Mouse (Mus musculus) heart, embryonic 12.5 days (tissue): ENCODE results near the gene A2m. TPM values are rescaled to one million over a fixed set of nuclear protein-coding genes. Genes with fewer than 3 reads are reported as not detected.

Source experiments
- ATAC-seq: fragments of 200-750 bp; cut with Nextera tagmentation; 2 replicates; pipeline ENCODE4 v1.8.0; 2017; ENCODE audit warnings: moderate TSS enrichment, moderate library complexity; ENCODE audit not compliant: insufficient number of reproducible peaks, low FRiP score
- H3K27ac ChIP-seq: fragments of 300-500 bp; sonication (generic); 2 replicates; pipeline ENCODE4 v1.5.1; 2016; ENCODE audit warnings: mild to moderate bottlenecking, moderate library complexity; ENCODE audit not compliant: poor library complexity, severe bottlenecking
- H3K27me3 ChIP-seq: fragments of 300-500 bp; sonication (generic); replicated peaks from 2 replicates; pipeline ENCODE4 v1.6.1; 2016; ENCODE audit warnings: mild to moderate bottlenecking, moderate library complexity
- H3K36me3 ChIP-seq: fragments of 300-500 bp; sonication (generic); 2 replicates; pipeline ENCODE4 v1.6.1; 2016; ENCODE audit warnings: mild to moderate bottlenecking, moderate library complexity
- H3K4me1 ChIP-seq: fragments of 300-500 bp; sonication (generic); replicated peaks from 2 replicates; pipeline ENCODE4 v1.6.1; 2016; ENCODE audit warnings: mild to moderate bottlenecking
- H3K4me2 ChIP-seq: fragments of 300-500 bp; sonication (generic); 2 replicates; pipeline ENCODE4 v1.6.1; 2016; ENCODE audit warnings: mild to moderate bottlenecking, moderate library complexity
- H3K4me3 ChIP-seq: fragments of 300-500 bp; sonication (generic); 2 replicates; pipeline ENCODE4 v1.5.1; 2016; ENCODE audit warnings: mild to moderate bottlenecking
- H3K9ac ChIP-seq: fragments of 300-500 bp; sonication (generic); 2 replicates; pipeline ENCODE4 v1.6.1; 2016; ENCODE audit warnings: mild to moderate bottlenecking, moderate library complexity
- H3K9me3 ChIP-seq: fragments of 300-500 bp; sonication (generic); replicated peaks from 2 replicates; pipeline ENCODE4 v1.6.1; 2016; ENCODE audit warnings: mild to moderate bottlenecking, moderate library complexity
- WGBS: fragments of 180-500 bp; shearing (Covaris S2); methylation state at CpG from one replicate; pipeline ENCODE4 v1.1.7; 2016; 5-methylcytosine and 5-hydroxymethylcytosine counted together
- polyA plus RNA-seq: library from polyadenylated mRNA; unstranded; fragments of >200 nt; fragmentation: Nextera tagmentation; extraction: Ambion mirVana; gene quantifications from 2 replicates; pipeline ENCODE4 v1.2.1, GENCODE M21; 2016

A2m gene
- polyA plus RNA-seq: 1.7 and 2.2 TPM in 2 replicates

DNA sequence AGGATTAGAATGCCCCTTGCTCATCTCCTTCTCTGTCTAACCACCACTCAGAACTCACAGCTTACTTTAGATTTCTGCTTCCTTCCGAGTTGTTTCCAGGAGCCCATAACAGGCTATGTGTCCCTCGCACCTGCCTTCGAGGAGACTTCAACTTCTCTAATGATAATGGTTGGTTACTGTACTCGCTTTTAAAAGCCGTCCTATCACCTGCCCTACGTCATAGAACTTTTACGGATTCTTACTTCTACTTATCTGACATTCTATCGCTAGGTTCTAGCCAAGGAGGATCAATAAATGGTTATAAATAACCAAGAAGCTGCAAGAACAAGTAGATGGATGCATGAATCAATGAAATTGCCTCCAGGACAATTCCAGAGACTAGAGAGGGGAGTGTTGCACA is at the start of gene A2m:
Gene A2m (plus strand): TSS at position 301 of the 400 bp plus-strand sequence.
- H3K27ac ChIP-seq: no peak within 1 kb of the TSS
- H3K9ac ChIP-seq: peak within 1 kb of the TSS; percentile 51; the same call in 1 of the 2 replicates
- 0 out of 2 replicates have a peak, but pooled peaks cover 7% of the 10 kb centered on the region for H3K4me1 ChIP-seq
- ATAC-seq: no peak
- peak within 1 kb of the TSS; percentile 35 for H3K4me3 ChIP-seq
- peak within 1 kb of the TSS; percentile 63 for H3K4me2 ChIP-seq
- H3K36me3 ChIP-seq: no peaks in the 10 kb centered on the region
- WGBS: 78% methylated on average over 8 of the region's 8 CpGs
- no peaks in the 10 kb centered on the region for H3K9me3 ChIP-seq
- H3K27me3 ChIP-seq: no peaks in the 10 kb centered on the region

DNA sequence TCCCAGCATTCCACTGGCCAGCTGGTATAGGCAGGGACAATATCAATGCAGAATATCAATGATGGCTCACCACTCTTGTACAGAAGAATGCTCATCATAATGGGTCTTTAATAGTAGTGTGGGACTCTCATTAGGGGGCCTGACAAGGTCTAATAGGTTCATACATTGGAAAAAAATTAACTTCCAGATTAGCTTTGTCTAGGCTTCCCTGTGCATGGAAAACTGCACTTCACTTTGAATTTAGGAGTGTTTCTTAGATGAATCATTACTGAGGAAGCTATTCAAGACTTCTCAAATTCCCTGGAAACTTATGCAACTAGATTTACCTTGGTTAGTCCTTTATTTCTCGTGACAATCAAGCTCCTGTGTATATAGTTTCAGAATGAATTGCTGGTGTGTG is 45.0 kb upstream of the A2m start:
- Histone ChIP-seq H3K27me3 (no peaks in the 10 kb centered on the region), H3K4me1 (no peaks in the 10 kb centered on the region), H3K36me3 (no peaks in the 10 kb centered on the region), H3K9ac (no peak overlapping the region), H3K4me3 (no peak overlapping the region), H3K9me3 (no peaks in the 10 kb centered on the region), H3K27ac (no peak overlapping the region), H3K4me2 (no peak overlapping the region)
- 41% methylated on average over 1 of the region's 1 CpGs for WGBS
- no peak for ATAC-seq

DNA sequence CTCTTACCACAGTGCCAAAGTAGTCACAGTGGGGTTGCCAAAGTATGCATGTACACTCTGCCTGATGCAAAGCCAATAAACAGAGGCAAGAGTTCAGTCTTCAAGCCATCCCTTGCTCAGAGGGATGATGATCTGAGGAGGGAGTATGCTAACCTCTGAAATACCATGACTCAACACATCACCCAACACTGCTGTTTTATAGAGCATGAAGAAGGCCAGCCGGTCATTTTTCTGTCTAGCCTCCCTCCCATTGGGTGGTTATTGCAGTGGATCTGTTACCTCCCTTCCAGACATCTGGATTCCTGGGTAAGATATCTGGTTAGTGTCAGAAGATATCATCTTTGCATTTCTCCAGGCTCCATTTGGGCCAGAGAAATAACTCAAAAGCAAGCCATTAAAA is 34.2 kb upstream of the A2m start:
- Histone ChIP-seq H3K4me1 (no peaks in the 10 kb centered on the region), H3K36me3 (no peaks in the 10 kb centered on the region), H3K27me3 (no peaks in the 10 kb centered on the region), H3K27ac (no peak overlapping the region), H3K4me2 (no peak overlapping the region), H3K9ac (no peak overlapping the region), H3K9me3 (no peaks in the 10 kb centered on the region), H3K4me3 (no peak overlapping the region)
- no peak for ATAC-seq
- 73% methylated on average over 1 of the region's 1 CpGs for WGBS

DNA sequence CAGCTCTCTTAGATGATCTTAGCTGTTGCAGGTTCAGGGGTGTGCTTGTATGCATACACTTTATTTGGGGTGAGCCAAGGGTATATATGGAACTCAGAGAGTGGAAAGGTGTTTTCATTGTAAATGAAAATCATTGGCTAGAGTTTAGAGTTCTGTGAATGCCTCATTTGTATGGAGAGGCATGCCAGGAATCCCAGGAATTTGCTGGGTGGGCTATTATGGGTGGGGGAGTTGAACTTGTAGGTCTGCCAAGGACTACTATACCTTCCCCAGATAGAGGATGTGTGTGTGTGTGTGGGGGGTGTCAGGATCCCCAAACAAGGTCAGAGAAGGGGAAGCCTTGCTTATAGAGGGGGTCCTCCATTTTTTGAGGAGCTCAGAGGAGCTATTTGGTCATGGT is 27.3 kb upstream of the A2m start:
- no peak overlapping the region for H3K4me3 ChIP-seq
- no peaks in the 10 kb centered on the region for H3K36me3 ChIP-seq

DNA sequence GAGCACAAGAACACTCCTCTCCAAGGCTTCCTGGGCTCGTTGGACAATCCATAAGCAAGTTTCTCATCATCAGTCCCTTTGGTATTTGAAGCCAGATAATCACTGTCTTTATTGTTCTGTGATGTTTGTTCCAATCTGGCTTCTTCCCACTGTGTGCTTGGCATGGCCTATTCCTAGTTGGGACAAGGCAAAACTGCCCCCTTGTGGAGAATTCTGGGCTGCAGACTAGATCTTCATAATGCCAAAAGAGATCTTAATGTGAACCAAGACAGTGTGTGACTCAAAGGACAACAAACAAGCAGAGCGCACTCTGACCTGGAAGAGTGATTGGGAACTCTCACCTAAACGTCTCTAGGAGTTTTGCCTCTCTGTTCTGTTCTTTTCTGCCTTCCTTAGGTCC is 23.4 kb upstream of the A2m start:
- 0 out of 2 replicates have a peak, but pooled peaks cover 3% of the 10 kb centered on the region for H3K4me1 ChIP-seq
- H3K4me3 ChIP-seq: no peak overlapping the region
- 42% methylated on average over 3 of the region's 3 CpGs for WGBS
- no peak overlapping the region for H3K4me2 ChIP-seq
- H3K9me3 ChIP-seq: no peaks in the 10 kb centered on the region
- no peak overlapping the region for H3K27ac ChIP-seq
- H3K36me3 ChIP-seq: no peaks in the 10 kb centered on the region
- H3K27me3 ChIP-seq: no peaks in the 10 kb centered on the region
- H3K9ac ChIP-seq: no peak overlapping the region
- ATAC-seq: no peak

More for the DNA sequence above, 27.3 kb upstream of the A2m start:
- 0 out of 2 replicates have a peak, but pooled peaks cover 3% of the 10 kb centered on the region for H3K4me1 ChIP-seq
- no peak for ATAC-seq
- H3K9me3 ChIP-seq: no peaks in the 10 kb centered on the region
- no peak overlapping the region for H3K27ac ChIP-seq
- H3K9ac ChIP-seq: no peak overlapping the region
- no peak overlapping the region for H3K4me2 ChIP-seq
- no peaks in the 10 kb centered on the region for H3K27me3 ChIP-seq

DNA sequence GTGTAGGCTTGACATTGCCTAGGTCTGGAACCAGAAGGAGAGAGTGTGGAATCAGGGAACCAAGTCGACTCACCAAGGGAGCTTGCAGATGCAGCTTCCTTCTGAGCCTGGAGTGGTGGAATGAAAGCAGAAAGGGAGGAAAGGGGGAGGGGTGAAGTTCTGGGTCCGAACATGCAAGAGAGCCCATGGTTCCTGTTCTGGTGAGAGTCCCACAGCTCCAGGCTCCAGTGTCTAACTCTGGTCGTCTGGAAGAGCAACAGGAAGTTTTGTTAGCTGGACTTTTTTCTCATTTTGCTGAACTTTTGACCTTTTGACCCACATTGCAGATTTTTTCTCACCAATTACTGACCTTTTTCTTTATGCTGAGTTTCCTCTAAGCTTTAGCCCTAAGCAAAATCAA is 17.7 kb upstream of the A2m start:
- Histone ChIP-seq H3K9ac (no peak overlapping the region), H3K9me3 (no peaks in the 10 kb centered on the region), H3K27ac (no peak overlapping the region), H3K4me3 (no peak overlapping the region), H3K4me1 (no peaks in the 10 kb centered on the region), H3K27me3 (no peaks in the 10 kb centered on the region), H3K4me2 (no peak overlapping the region), H3K36me3 (no peaks in the 10 kb centered on the region)
- WGBS: 28% methylated on average over 3 of the region's 3 CpGs
- no peak for ATAC-seq

DNA sequence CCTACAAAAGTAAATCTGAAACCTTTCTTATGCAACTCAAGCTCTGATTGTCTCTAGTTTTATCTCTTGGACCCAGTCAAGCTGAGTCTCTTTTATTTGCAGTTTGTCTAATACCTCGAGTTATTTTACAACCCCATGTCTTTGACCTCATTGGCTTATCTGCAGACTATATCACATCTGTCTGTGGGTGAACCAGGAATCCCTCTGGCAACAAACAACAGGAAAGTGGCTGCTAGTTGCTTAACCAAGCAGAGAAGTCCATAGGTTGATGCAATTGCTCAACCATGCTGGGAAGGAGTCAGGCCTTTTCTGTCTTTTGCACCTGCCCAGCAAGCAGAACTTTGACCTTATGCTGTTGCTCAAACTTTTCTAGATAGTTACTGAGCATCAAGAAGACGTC is 12.7 kb upstream of the A2m start:
- no peaks in the 10 kb centered on the region for H3K27me3 ChIP-seq
- H3K4me1 ChIP-seq: no peaks in the 10 kb centered on the region
- no peak overlapping the region for H3K4me3 ChIP-seq
- WGBS: 64% methylated on average over 2 of the region's 2 CpGs
- no peak overlapping the region for H3K4me2 ChIP-seq
- no peak for ATAC-seq
- no peaks in the 10 kb centered on the region for H3K36me3 ChIP-seq
- no peaks in the 10 kb centered on the region for H3K9me3 ChIP-seq
- H3K27ac ChIP-seq: no peak overlapping the region
- H3K9ac ChIP-seq: no peak overlapping the region

DNA sequence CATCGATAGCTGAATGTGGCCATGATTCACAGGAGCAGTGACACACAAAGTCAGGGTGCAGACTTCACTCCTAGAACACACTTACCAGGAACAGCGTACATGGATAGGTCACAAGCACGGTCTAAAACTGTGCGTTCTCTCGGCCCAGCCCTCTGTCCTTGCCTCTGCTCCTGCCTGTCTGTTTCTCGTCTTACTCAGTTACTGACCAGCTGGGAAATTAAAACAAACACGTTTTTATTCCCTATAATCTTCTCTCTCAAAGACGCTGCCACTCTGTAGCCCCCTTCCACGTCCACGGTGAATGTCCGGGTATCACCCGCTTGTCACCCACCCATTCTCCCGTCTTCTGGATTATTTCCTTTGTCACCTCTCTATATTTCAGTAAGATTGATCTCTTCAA is 656 bp upstream of the A2m start:
- 65% methylated on average over 13 of the region's 13 CpGs for WGBS
- no peak overlapping the region for H3K4me2 ChIP-seq
- H3K27ac ChIP-seq: no peak overlapping the region
- H3K4me3 ChIP-seq: no peak overlapping the region
- H3K9me3 ChIP-seq: no peaks in the 10 kb centered on the region
- no peaks in the 10 kb centered on the region for H3K27me3 ChIP-seq
- 0 out of 2 replicates have a peak, but pooled peaks cover 7% of the 10 kb centered on the region for H3K4me1 ChIP-seq
- no peaks in the 10 kb centered on the region for H3K36me3 ChIP-seq
- no peak for ATAC-seq
- no peak overlapping the region for H3K9ac ChIP-seq

DNA sequence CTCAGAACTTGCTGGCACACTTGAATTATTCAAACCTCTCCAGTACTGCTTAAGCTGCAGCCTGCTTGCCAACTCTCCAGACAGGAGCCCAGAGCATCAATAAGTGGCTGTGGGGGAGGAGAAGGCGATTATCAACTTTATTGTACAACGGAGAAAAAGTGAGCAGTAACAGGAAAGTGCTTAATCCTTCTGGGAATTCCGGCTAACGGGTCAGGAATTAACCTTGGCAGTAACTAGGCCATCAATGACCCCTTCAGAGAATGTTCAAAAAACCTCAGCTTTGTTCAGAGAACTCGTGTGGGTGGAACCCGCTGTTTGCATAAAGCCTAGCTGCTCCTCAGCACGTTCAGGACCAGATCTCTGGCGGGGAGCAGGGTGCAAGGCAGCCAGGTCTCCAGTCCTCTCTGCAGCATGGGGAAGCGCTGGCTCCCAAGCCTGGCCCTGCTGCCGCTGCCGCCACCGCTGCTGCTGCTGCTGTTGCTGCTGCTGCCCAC is 749 bp downstream of the A2m start:
- Histone ChIP-seq H3K9me3 (no peaks in the 10 kb centered on the region), H3K27ac (no peak overlapping the region), H3K4me3 (peak overlapping the region; percentile 35), H3K36me3 (no peaks in the 10 kb centered on the region), H3K4me2 (peak overlapping the region; percentile 63), H3K27me3 (no peaks in the 10 kb centered on the region), H3K4me1 (0 out of 2 replicates have a peak, but pooled peaks cover 7% of the 10 kb centered on the region), H3K9ac (peak overlapping the region; percentile 51; the same call in 1 of the 2 replicates)
- whole genome bisulfite sequencing: 7% methylated on average over 12 of the region's 12 CpGs
- ATAC-seq: no peak

DNA sequence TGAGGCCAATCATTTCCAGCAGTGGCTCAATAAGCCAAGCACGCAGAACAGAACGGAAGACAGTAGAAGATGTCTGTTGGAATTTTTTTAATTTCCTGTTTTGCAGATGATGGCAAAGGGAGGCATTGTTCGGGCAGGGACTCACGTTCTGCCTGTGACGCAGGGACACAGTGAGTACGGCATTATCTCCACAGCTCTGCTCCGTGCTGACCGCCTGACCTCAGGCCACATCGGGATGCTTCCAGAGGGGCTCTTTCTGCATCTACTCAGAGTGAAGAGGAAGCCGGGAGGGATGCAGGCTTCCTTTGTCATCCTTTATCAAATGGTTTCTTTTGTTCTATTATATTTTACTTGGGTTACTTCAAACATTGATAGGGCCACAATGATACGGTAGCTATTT is 13.3 kb downstream of the A2m start:
- Histone ChIP-seq H3K4me2 (no peak overlapping the region), H3K36me3 (no peaks in the 10 kb centered on the region), H3K4me1 (no peaks in the 10 kb centered on the region), H3K27ac (no peak overlapping the region), H3K27me3 (no peaks in the 10 kb centered on the region), H3K9me3 (no peaks in the 10 kb centered on the region), H3K4me3 (no peak overlapping the region), H3K9ac (no peak overlapping the region)
- WGBS: 55% methylated on average over 11 of the region's 11 CpGs
- no peak for ATAC-seq
